Mouse (Mus musculus): ENCODE data around the gene Tmem176b.

The Tmem176b gene

GRCm38 (mm10) chr6:48787867-48788266 is 53.4 kb downstream of the Tmem176b start:
- no peak for DNase-seq (ENCODE audit: low read depth)

- no peak for DNase-seq (ENCODE audit: low read depth)
These were observed 55.7 kb downstream of the Tmem176b start for GRCm38 (mm10) chr6:48785601-48786000.

GRCm38 (mm10) chr6:48785189-48785588 is 56.1 kb downstream of the Tmem176b start:
- DNase-seq (ENCODE audit: low read depth), result no peak

DNA sequence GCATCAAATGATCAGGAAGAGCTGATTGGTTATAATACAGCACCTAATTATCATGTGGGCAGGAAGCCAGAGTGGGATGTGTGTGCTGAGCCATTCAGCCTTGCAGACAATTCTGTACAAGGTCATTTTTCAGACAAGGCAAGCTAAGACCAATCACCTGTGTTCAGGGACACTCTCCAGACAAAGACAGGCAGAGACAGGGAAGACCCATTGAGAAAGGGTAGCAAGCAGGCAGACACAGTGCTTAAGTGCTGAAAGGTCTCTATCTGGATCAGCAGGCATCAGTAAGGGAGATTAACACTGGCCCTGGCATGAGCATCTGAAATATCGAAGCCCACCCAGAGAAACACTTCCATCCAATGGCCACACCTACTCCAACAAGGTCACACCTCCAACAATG is 56.9 kb downstream of the Tmem176b start:
- no peak for DNase-seq (ENCODE audit: low read depth)
